Mouse (Mus musculus) kidney, adult 2 months (tissue): ENCODE measurements at regions not wholly inside any gene's neighbourhood (a gene's known extent, or its start where the extent isn't known, plus 50 kb on each side); places are given as distances from the start of the nearest gene placed in this dataset.

Experiments used
- DNase-seq: peaks from one replicate; pipeline ENCODE4 v3.0.0; 2021
- H3K27ac ChIP-seq: fragments of 200-500 bp; 2 replicates; pipeline ENCODE4 v1.5.1; 2012; ENCODE audit warnings: low read depth, low read length, control low read depth, inconsistent platforms; ENCODE audit not compliant: insufficient read depth
- H3K27me3 ChIP-seq: fragments of 200-500 bp; replicated peaks from 2 replicates; pipeline ENCODE4 v1.6.1; 2012; ENCODE audit warnings: mild to moderate bottlenecking, moderate library complexity, low read length, inconsistent platforms; ENCODE audit not compliant: control insufficient read depth, insufficient read depth
- H3K36me3 ChIP-seq: fragments of 200-500 bp; 2 replicates; pipeline ENCODE4 v1.6.1; 2012; ENCODE audit warnings: mild to moderate bottlenecking, moderate library complexity, low read length, inconsistent platforms; ENCODE audit not compliant: control insufficient read depth, insufficient read depth
- H3K4me1 ChIP-seq: fragments of 200-500 bp; 2 replicates; pipeline ENCODE4 v1.6.1; 2011; ENCODE audit warnings: low read length; ENCODE audit not compliant: control insufficient read depth, insufficient read depth
- H3K4me3 ChIP-seq: fragments of 200-500 bp; 2 replicates; pipeline ENCODE4 v1.5.1; 2011; ENCODE audit warnings: mild to moderate bottlenecking, low read depth, low read length, control low read depth; ENCODE audit not compliant: insufficient read depth
- CTCF ChIP-seq: fragments of 200-500 bp; conservative IDR thresholded peaks from 2 replicates; pipeline ENCODE4 v1.5.1; 2011; ENCODE audit warnings: low read depth, mild to moderate bottlenecking, control low read depth, low read length, moderate library complexity, mixed read lengths; ENCODE audit not compliant: insufficient read depth, insufficient read length
- POLR2A ChIP-seq: fragments of 200-500 bp; IDR thresholded peaks from one replicate; pipeline ENCODE4 v1.6.1; 2011; ENCODE audit warnings: low read depth, low read length, control low read depth
- WGBS: fragments of 180-500 bp; shearing (Covaris S2); methylation state at CpG from one replicate; pipeline ENCODE4 v1.1.7; 2018; 5-methylcytosine and 5-hydroxymethylcytosine counted together

DNA sequence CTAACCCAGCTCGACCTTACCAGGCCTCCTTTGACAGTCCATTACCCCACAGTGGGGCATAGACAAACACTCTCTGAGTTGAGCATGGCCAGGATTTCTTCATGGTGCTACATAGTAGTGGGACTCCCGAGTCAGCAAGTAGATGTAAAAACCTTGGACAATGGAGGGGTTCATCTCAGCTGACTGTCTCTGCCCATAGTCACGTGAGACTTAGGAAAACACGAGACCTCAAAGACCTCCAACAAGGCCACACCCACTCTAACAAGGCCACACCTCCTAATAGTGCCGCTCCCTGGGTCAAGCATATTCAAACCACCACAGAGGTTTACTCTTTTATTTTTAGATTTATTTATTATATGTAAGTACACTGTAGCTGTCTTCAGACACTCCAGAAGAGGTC is 52.5 kb upstream of the Cldn24 start:
- Histone ChIP-seq H3K4me1 (peaks cover 3% of the 10 kb centered on the region; the same call in 1 of the 2 replicates), H3K36me3 (no peaks in the 10 kb centered on the region), H3K4me3 (no peak overlapping the region), H3K27ac (no peak overlapping the region), H3K27me3 (no peaks in the 10 kb centered on the region)
- no peak for DNase-seq
- no peak for TF ChIP-seq POLR2A
- WGBS: 92% methylated on average over 5 of the region's 5 CpGs

DNA sequence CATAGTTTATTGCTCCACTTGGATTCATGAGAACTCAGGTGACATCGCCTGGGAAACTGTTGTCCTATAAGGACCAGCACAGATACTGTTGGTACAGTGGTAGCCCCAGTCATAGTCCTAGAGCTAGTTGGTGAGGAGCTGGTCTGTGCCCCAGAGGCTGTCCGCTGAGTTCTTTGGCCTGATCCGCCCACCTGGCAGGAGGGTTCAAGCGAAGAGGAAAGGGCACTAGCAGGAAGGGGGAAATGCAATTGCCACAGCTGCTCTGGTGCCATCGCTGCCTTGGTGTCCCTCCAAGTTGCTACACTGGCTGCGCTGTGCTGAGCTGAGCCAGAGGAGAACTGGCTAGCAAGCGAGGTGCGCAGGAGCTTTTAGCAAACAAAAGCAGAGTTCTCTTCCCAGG is 53.2 kb upstream of the Cldn24 start:
- Histone ChIP-seq H3K4me3 (no peak overlapping the region), H3K36me3 (no peaks in the 10 kb centered on the region), H3K4me1 (peaks cover 3% of the 10 kb centered on the region; the same call in 1 of the 2 replicates), H3K27me3 (no peaks in the 10 kb centered on the region), H3K27ac (no peak overlapping the region)
- 83% methylated on average over 8 of the region's 8 CpGs for WGBS
- DNase-seq: peak; percentile 29
- no peak for TF ChIP-seq CTCF
- no peak for TF ChIP-seq POLR2A

DNA sequence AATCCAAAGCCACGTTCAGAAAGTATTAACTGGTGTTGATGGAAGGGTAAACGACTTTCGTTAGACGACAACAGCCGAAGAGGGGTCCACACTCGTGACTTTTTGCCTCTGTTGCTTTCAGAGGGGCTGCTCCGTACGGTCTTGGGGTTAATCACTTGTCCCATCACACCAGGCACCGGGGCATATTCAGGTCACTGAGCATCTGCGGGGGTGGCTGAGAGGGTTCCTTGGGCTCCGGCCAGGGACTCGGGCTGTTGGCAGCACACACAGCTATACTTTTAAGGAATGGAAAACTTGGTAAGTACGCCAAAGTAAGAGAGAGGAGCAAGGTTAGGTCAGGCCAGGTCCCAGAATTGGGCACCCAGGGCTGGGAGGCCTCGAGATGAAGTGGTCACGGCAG is 50.7 kb upstream of the Cdkn2aip start:
- Histone ChIP-seq H3K36me3 (no peaks in the 10 kb centered on the region), H3K4me3 (no peak overlapping the region), H3K4me1 (peaks cover 13% of the 10 kb centered on the region), H3K27ac (peak overlapping the region; percentile 79), H3K27me3 (no peaks in the 10 kb centered on the region)
- 20% methylated on average over 15 of the region's 15 CpGs for WGBS
- peak; percentile 86 for DNase-seq
- TF ChIP-seq CTCF: no peak
- TF ChIP-seq POLR2A: no peak

- DNase-seq: peak; percentile 10
- H3K27me3 ChIP-seq: no peaks in the 10 kb centered on the region
These were observed 50.3 kb upstream of the Cdkn2aip start for GRCm38 (mm10) chr8:47764068-47764467.

More at GRCm38 (mm10) chr8:47764068-47764467, 50.3 kb upstream of the Cdkn2aip start:
- Histone ChIP-seq H3K27ac (peak overlapping the region; percentile 79), H3K4me1 (peaks cover 13% of the 10 kb centered on the region), H3K36me3 (no peaks in the 10 kb centered on the region), H3K4me3 (no peak overlapping the region)
- TF ChIP-seq POLR2A: no peak
- 10% methylated on average over 11 of the region's 11 CpGs for WGBS
